Mouse (Mus musculus): ENCODE data around the gene Adamts3. TPM values are rescaled to one million over a fixed set of nuclear protein-coding genes. Genes with fewer than 3 reads are reported as not detected.

Gene Adamts3
- polyA plus RNA-seq, 1 experiment from 2014 or later = 0.52 TPM

- DNase-seq (ENCODE audit: low spot score) (no peak), ATAC-seq (ENCODE audit: low FRiP score, low TSS enrichment) (no peak)
- no peak overlapping the region for H3K4me2 ChIP-seq (replicated peaks; ENCODE audit: low read depth)
- H3K4me3 ChIP-seq (ENCODE audit: low read depth, low read length) = no peak overlapping the region
- WGBS = 82% methylated on average over 3 of the region's 3 CpGs
- no peak overlapping the region for H3K9ac ChIP-seq (ENCODE audit: low read length)
- no peaks in the 10 kb centered on the region for H3K36me3 ChIP-seq (ENCODE audit: control insufficient read depth, insufficient read depth, low read length)
- TF ChIP-seq EP300 (optimal IDR thresholded peaks at IDR 0.05) (no peak), CTCF (IDR thresholded peaks at IDR 0.05; ENCODE audit: low read depth) (no peak)
- no peaks in the 10 kb centered on the region for H3K27me3 ChIP-seq (ENCODE audit: control insufficient read depth, insufficient read depth, low read length)
- no peaks in the 10 kb centered on the region for H3K9me3 ChIP-seq (ENCODE audit: control insufficient read depth, low read length)
- H3K27ac ChIP-seq (replicated peaks) = no peak overlapping the region
- H3K4me1 ChIP-seq (replicated peaks; ENCODE audit: control insufficient read depth, insufficient read depth) = no peaks in the 10 kb centered on the region
Measured at GRCm38 (mm10) chr5:89814552-89814951, 68.6 kb downstream of the Adamts3 start.

GRCm38 (mm10) chr5:89800181-89800816, 82.8 kb downstream of the Adamts3 start:
- Histone ChIP-seq H3K4me2 (replicated peaks; ENCODE audit: low read depth) (no peak overlapping the region), H3K27ac (replicated peaks) (no peak overlapping the region), H3K9me3 (ENCODE audit: control insufficient read depth, low read length) (no peaks in the 10 kb centered on the region), H3K4me3 (ENCODE audit: low read depth, low read length) (no peak overlapping the region), H3K36me3 (ENCODE audit: control insufficient read depth, insufficient read depth, low read length) (no peaks in the 10 kb centered on the region), H3K27me3 (ENCODE audit: control insufficient read depth, insufficient read depth, low read length) (no peaks in the 10 kb centered on the region), H3K4me1 (replicated peaks; ENCODE audit: control insufficient read depth, insufficient read depth) (no peaks in the 10 kb centered on the region), H3K9ac (ENCODE audit: low read length) (no peak overlapping the region)
- no peak for ATAC-seq (ENCODE audit: low FRiP score, low TSS enrichment)
- 57% methylated on average over 5 of the region's 5 CpGs for WGBS
- no peak for DNase-seq (ENCODE audit: low spot score)
- TF ChIP-seq CTCF (IDR thresholded peaks at IDR 0.05; ENCODE audit: low read depth) (no peak), EP300 (optimal IDR thresholded peaks at IDR 0.05) (no peak)

DNA sequence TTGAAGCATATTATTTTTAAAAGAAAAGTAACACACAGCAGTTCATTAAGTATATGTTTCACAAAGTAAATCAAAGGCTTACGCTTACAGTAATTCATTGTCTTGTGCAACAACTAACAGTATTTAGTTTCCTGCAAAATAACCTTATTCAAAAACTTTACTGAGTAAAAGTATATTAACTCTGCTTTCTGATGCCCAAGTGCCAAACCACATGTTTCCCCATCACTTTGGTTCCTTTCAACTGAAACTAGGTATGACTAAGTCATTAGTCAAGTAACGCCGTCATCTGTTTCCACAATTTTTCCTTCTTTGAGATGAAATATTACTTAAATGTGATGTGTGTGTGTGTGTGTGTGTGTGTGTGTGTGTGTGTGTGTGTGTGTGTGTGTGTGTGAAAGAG, 89.4 kb downstream of the Adamts3 start:
- no peaks in the 10 kb centered on the region for H3K36me3 ChIP-seq (ENCODE audit: control insufficient read depth, insufficient read depth, low read length)
- H3K9me3 ChIP-seq (ENCODE audit: control insufficient read depth, low read length) = no peaks in the 10 kb centered on the region
- no peak for ATAC-seq (ENCODE audit: low FRiP score, low TSS enrichment)
- no peak overlapping the region for H3K9ac ChIP-seq (ENCODE audit: low read length)
- TF ChIP-seq CTCF (IDR thresholded peaks at IDR 0.05; ENCODE audit: low read depth) (no peak), EP300 (optimal IDR thresholded peaks at IDR 0.05) (no peak)
- WGBS = 90% methylated on average over 3 of the region's 3 CpGs
- H3K27ac ChIP-seq (replicated peaks) = no peak overlapping the region
- H3K4me2 ChIP-seq (replicated peaks; ENCODE audit: low read depth) = no peak overlapping the region
- no peak for DNase-seq (ENCODE audit: low spot score)
- H3K27me3 ChIP-seq (ENCODE audit: control insufficient read depth, insufficient read depth, low read length) = no peaks in the 10 kb centered on the region
- no peaks in the 10 kb centered on the region for H3K4me1 ChIP-seq (replicated peaks; ENCODE audit: control insufficient read depth, insufficient read depth)
- H3K4me3 ChIP-seq (ENCODE audit: low read depth, low read length) = no peak overlapping the region

- Histone ChIP-seq H3K4me3 (ENCODE audit: low read depth, low read length) (no peak overlapping the region), H3K4me1 (replicated peaks; ENCODE audit: control insufficient read depth, insufficient read depth) (no peaks in the 10 kb centered on the region), H3K27ac (replicated peaks) (no peak overlapping the region), H3K9ac (ENCODE audit: low read length) (no peak overlapping the region), H3K9me3 (ENCODE audit: control insufficient read depth, low read length) (no peaks in the 10 kb centered on the region), H3K4me2 (replicated peaks; ENCODE audit: low read depth) (no peak overlapping the region), H3K27me3 (ENCODE audit: control insufficient read depth, insufficient read depth, low read length) (no peaks in the 10 kb centered on the region), H3K36me3 (ENCODE audit: control insufficient read depth, insufficient read depth, low read length) (no peaks in the 10 kb centered on the region)
- no peak for ATAC-seq (ENCODE audit: low FRiP score, low TSS enrichment)
- WGBS = 95% methylated on average over 5 of the region's 5 CpGs
- no peak for DNase-seq (ENCODE audit: low spot score)
- TF ChIP-seq CTCF (IDR thresholded peaks at IDR 0.05; ENCODE audit: low read depth) (no peak), EP300 (optimal IDR thresholded peaks at IDR 0.05) (no peak)
Measured at GRCm38 (mm10) chr5:89784635-89785034, 98.5 kb downstream of the Adamts3 start.

DNA sequence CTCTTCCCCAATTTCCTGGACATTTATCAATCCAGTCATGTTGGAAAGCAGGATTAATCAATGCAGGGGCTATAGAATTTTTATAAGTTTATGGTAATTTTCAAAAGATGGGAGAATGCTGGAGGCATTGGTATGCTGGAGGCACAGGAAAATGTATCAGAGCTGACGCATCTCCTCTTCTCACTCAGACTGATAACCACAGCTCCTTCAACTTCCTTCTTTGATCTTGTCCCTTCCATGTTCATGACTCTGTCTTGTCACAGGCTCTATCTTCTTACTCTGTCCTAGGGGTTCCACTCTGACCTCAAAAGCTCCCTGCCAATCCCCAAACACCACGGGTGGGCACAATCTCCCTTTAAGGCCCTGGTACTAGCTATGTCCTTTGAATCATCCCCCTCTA, 103.3 kb downstream of the Adamts3 start:
- Histone ChIP-seq H3K4me2 (replicated peaks; ENCODE audit: low read depth) (no peak overlapping the region), H3K9ac (ENCODE audit: low read length) (no peak overlapping the region), H3K27me3 (ENCODE audit: control insufficient read depth, insufficient read depth, low read length) (no peaks in the 10 kb centered on the region), H3K4me1 (replicated peaks; ENCODE audit: control insufficient read depth, insufficient read depth) (no peaks in the 10 kb centered on the region), H3K36me3 (ENCODE audit: control insufficient read depth, insufficient read depth, low read length) (no peaks in the 10 kb centered on the region), H3K4me3 (ENCODE audit: low read depth, low read length) (no peak overlapping the region), H3K27ac (replicated peaks) (no peak overlapping the region), H3K9me3 (ENCODE audit: control insufficient read depth, low read length) (no peaks in the 10 kb centered on the region)
- ATAC-seq (ENCODE audit: low FRiP score, low TSS enrichment) (no peak), DNase-seq (ENCODE audit: low spot score) (no peak)
- 81% methylated on average over 2 of the region's 2 CpGs for WGBS
- TF ChIP-seq CTCF (IDR thresholded peaks at IDR 0.05; ENCODE audit: low read depth) (no peak), EP300 (optimal IDR thresholded peaks at IDR 0.05) (no peak)

GRCm38 (mm10) chr5:89778610-89779009, 104.5 kb downstream of the Adamts3 start:
- Histone ChIP-seq H3K4me1 (replicated peaks; ENCODE audit: control insufficient read depth, insufficient read depth) (no peaks in the 10 kb centered on the region), H3K27ac (replicated peaks) (no peak overlapping the region), H3K9me3 (ENCODE audit: control insufficient read depth, low read length) (no peaks in the 10 kb centered on the region), H3K4me2 (replicated peaks; ENCODE audit: low read depth) (no peak overlapping the region), H3K36me3 (ENCODE audit: control insufficient read depth, insufficient read depth, low read length) (no peaks in the 10 kb centered on the region), H3K9ac (ENCODE audit: low read length) (no peak overlapping the region), H3K27me3 (ENCODE audit: control insufficient read depth, insufficient read depth, low read length) (no peaks in the 10 kb centered on the region), H3K4me3 (ENCODE audit: low read depth, low read length) (no peak overlapping the region)
- DNase-seq (ENCODE audit: low spot score) (no peak), ATAC-seq (ENCODE audit: low FRiP score, low TSS enrichment) (no peak)
- TF ChIP-seq CTCF (IDR thresholded peaks at IDR 0.05; ENCODE audit: low read depth) = no peak
- TF ChIP-seq EP300 (optimal IDR thresholded peaks at IDR 0.05) = no peak
- WGBS = 33% methylated on average over 2 of the region's 2 CpGs

All from stomach, postnatal 0 days (tissue).